ENCODE assay signal across 9 mouse cellular contexts in genomic region chr17:52600882-52601371, GRCm38 (mm10). TPM values are rescaled to one million over a fixed set of nuclear protein-coding genes. Genes with fewer than 3 reads are reported as not detected.
DNase-seq lines count a peak whose midpoint lies in the region; ATAC-seq and TF ChIP-seq lines count a peak whose summit lies in the region.
"Had no signal": no experiment of that assay in that cellular context is flagged by ENCODE, and none has a peak within 500 bp of the region (broad histone marks: within the 10 kb centered on the region; RNA-seq: fewer than 3 reads in every experiment).

No protein-coding gene starts in this region.

- peak overlapping the region; percentile 14 for H3K9ac ChIP-seq in embryonic facial prominence, embryonic 11.5 days (replicated peaks; ENCODE audit: low read length)
- peak overlapping the region; percentile 25; the same call in 1 of the 2 replicates for H3K9ac ChIP-seq in heart, embryonic 14.5 days (ENCODE audit: low read length)
- H3K9ac ChIP-seq in limb, embryonic 15.5 days, result no peak overlapping the region
- H3K9ac ChIP-seq in midbrain, embryonic 14.5 days (replicated peaks; ENCODE audit: low read length), result peak overlapping the region; percentile 95

- no peak overlapping the region for H3K27ac ChIP-seq in embryonic facial prominence, embryonic 11.5 days (replicated peaks; ENCODE audit: low read depth, low read length)
- no peak overlapping the region for H3K27ac ChIP-seq in heart, embryonic 14.5 days (replicated peaks in 1 of 2; ENCODE audit: control insufficient read depth in 1 of 2, insufficient read depth in 1 of 2, low read depth in 2 of 2, low read length in 2 of 2)
- H3K27ac ChIP-seq in limb, embryonic 15.5 days, result no peak overlapping the region
- peak overlapping the region; percentile 95 for H3K27ac ChIP-seq in midbrain, embryonic 14.5 days (replicated peaks; ENCODE audit: low read depth, low read length)
- no peak overlapping the region for H3K27ac ChIP-seq in testis, adult 2 months (ENCODE audit: control insufficient read depth, insufficient read depth, low read depth, low read length)

- peak overlapping the region; percentile 60 for H3K4me2 ChIP-seq in embryonic facial prominence, embryonic 11.5 days (ENCODE audit: low read depth, low read length)
- H3K4me2 ChIP-seq in heart, embryonic 14.5 days (ENCODE audit: low read length), result peak overlapping the region; percentile 77
- peak overlapping the region; percentile 47 for H3K4me2 ChIP-seq in limb, embryonic 15.5 days
- peak overlapping the region; percentile 66 for H3K4me2 ChIP-seq in midbrain, embryonic 14.5 days (ENCODE audit: low read length)

- H3K36me3 ChIP-seq in embryonic facial prominence, embryonic 11.5 days (replicated peaks; ENCODE audit: control insufficient read depth, insufficient read depth, low read depth, low read length), result no peaks in the 10 kb centered on the region
- H3K36me3 ChIP-seq in heart, embryonic 14.5 days (ENCODE audit: control insufficient read depth, insufficient read depth, low read length), result no peaks in the 10 kb centered on the region
- no peaks in the 10 kb centered on the region for H3K36me3 ChIP-seq in limb, embryonic 15.5 days
- H3K36me3 ChIP-seq in midbrain, embryonic 14.5 days (ENCODE audit: control insufficient read depth, insufficient read depth, low read length), result no peaks in the 10 kb centered on the region
- no peaks in the 10 kb centered on the region for H3K36me3 ChIP-seq in testis, adult 2 months (ENCODE audit: control insufficient read depth, insufficient read depth, low read length)
- H3K36me3 ChIP-seq: G1E had no signal

- DNase-seq in ovary, adult 18-20 months (ENCODE audit: low spot score), result peak; percentile 18
- DNase-seq in ovary, postnatal 14 days (ENCODE audit: low spot score), result no peak
- peak; percentile 75 for DNase-seq in embryonic facial prominence, embryonic 11.5 days (ENCODE audit: low spot score)
- DNase-seq in kidney, postnatal 10 days, result peak; percentile 41
- peak; percentile 95 for DNase-seq in midbrain, embryonic 14.5 days

- peaks cover 16% of the 10 kb centered on the region for H3K27me3 ChIP-seq in embryonic facial prominence, embryonic 11.5 days (ENCODE audit: control insufficient read depth, insufficient read depth, low read length)
- H3K27me3 ChIP-seq in heart, embryonic 14.5 days (ENCODE audit: control insufficient read depth, insufficient read depth, low read length), result peaks cover 28% of the 10 kb centered on the region
- H3K27me3 ChIP-seq in limb, embryonic 15.5 days, result peaks cover 44% of the 10 kb centered on the region
- no peaks in the 10 kb centered on the region for H3K27me3 ChIP-seq in midbrain, embryonic 14.5 days (ENCODE audit: control insufficient read depth, insufficient read depth, low read length)
- no peaks in the 10 kb centered on the region for H3K27me3 ChIP-seq in testis, adult 2 months (ENCODE audit: control insufficient read depth, insufficient read depth, low read length)

- no peak for TF ChIP-seq CTCF in testis, adult 2 months (IDR thresholded peaks at IDR 0.05; ENCODE audit: control insufficient read depth, insufficient read depth, insufficient replicate concordance, low read depth, low read length)

- WGBS in embryonic facial prominence, embryonic 11.5 days, result 0% methylated on average over 21 of the region's 22 CpGs
- WGBS in heart, embryonic 14.5 days, result under 1% methylated on average over 21 of the region's 22 CpGs
- 0% methylated on average over 22 of the region's 22 CpGs for WGBS in limb, embryonic 15.5 days
- WGBS in midbrain, embryonic 14.5 days, result under 1% methylated on average over 22 of the region's 22 CpGs

- H3K9me3 ChIP-seq in embryonic facial prominence, embryonic 11.5 days (replicated peaks; ENCODE audit: control insufficient read depth, low read length), result no peaks in the 10 kb centered on the region
- H3K9me3 ChIP-seq in heart, embryonic 14.5 days (ENCODE audit: control insufficient read depth, low read length), result no peaks in the 10 kb centered on the region
- H3K9me3 ChIP-seq in limb, embryonic 15.5 days, result no peaks in the 10 kb centered on the region
- no peaks in the 10 kb centered on the region for H3K9me3 ChIP-seq in midbrain, embryonic 14.5 days (ENCODE audit: control insufficient read depth, low read length)

- H3K4me3 ChIP-seq in embryonic facial prominence, embryonic 11.5 days (ENCODE audit: low read depth, low read length), result peak overlapping the region; percentile 39
- peak overlapping the region; percentile 41 to 45 for H3K4me3 ChIP-seq in heart, embryonic 14.5 days (ENCODE audit: control insufficient read depth in 1 of 2, insufficient read depth in 1 of 2, low read depth in 1 of 2, low read length in 2 of 2)
- H3K4me3 ChIP-seq in limb, embryonic 15.5 days, result peak overlapping the region; percentile 30
- H3K4me3 ChIP-seq in midbrain, embryonic 14.5 days (replicated peaks; ENCODE audit: low read depth, low read length), result peak overlapping the region; percentile 69
- peak overlapping the region; percentile 28 for H3K4me3 ChIP-seq in testis, adult 2 months (ENCODE audit: control insufficient read depth, low read depth, low read length)

- H3K4me1 ChIP-seq in embryonic facial prominence, embryonic 11.5 days (ENCODE audit: control insufficient read depth, insufficient read depth, low read length), result peaks cover 2% of the 10 kb centered on the region; the same call in 1 of the 2 replicates
- H3K4me1 ChIP-seq in heart, embryonic 14.5 days (ENCODE audit: control insufficient read depth in 2 of 2, insufficient read depth in 2 of 2, low read length in 2 of 2), result peaks cover 3 to 5% of the 10 kb centered on the region in 2 experiments; a peak in 1 of 4 replicates
- peaks cover 9% of the 10 kb centered on the region for H3K4me1 ChIP-seq in limb, embryonic 15.5 days
- peaks cover 18% of the 10 kb centered on the region for H3K4me1 ChIP-seq in midbrain, embryonic 14.5 days (ENCODE audit: control insufficient read depth, insufficient read depth, low read length)
- H3K4me1 ChIP-seq in testis, adult 2 months (ENCODE audit: control insufficient read depth, insufficient read depth, low read length), result peaks cover 8% of the 10 kb centered on the region

- no peak for TF ChIP-seq POLR2A in testis, adult 2 months (IDR thresholded peaks at IDR 0.05; ENCODE audit: control insufficient read depth, low read depth, low read length)

- peak; percentile 91 for ATAC-seq in embryonic facial prominence, embryonic 11.5 days (replicated peaks; ENCODE audit: insufficient number of reproducible peaks, low FRiP score, low TSS enrichment, low read depth)
- ATAC-seq in heart, embryonic 14.5 days (ENCODE audit: insufficient number of reproducible peaks, insufficient read depth, low FRiP score, low read depth), result peak; percentile 39
- ATAC-seq in limb, embryonic 15.5 days (ENCODE audit: insufficient number of reproducible peaks, low FRiP score, low TSS enrichment, low read depth), result no peak
- peak; percentile 93 for ATAC-seq in midbrain, embryonic 14.5 days (ENCODE audit: low FRiP score, low TSS enrichment)

RNA-seq across cellular contexts. Expression of gene Kcnh8, which starts 1.6 kb away (rescaled TPM):
- 0.88 and 1.6 TPM in 2 replicates for polyA plus RNA-seq in embryonic facial prominence, embryonic 11.5 days (2014; fragmentation: Nextera tagmentation; extraction: Ambion mirVana)
- not detected in 2 replicates for polyA plus RNA-seq in heart, embryonic 14.5 days (2014; fragmentation: Nextera tagmentation; extraction: Ambion mirVana)
- 0.07 TPM in 1 of 2 replicates, not detected in the other for polyA plus RNA-seq in limb, embryonic 15.5 days (2015; fragmentation: Nextera tagmentation; extraction: Ambion mirVana)
- polyA plus RNA-seq in midbrain, embryonic 14.5 days (2014; fragmentation: Nextera tagmentation; extraction: Ambion mirVana), result 4.7 and 6.5 TPM in 2 replicates
- 2.8 and 4.1 TPM in 2 replicates for polyA plus RNA-seq in testis, adult 2 months (2012; rRNA removed)
- polyA plus RNA-seq: G1E had no signal
